Mouse (Mus musculus): ENCODE measurements around the gene Pld6.
"Not testable (repeated sequence)": the region's sequence is repeated elsewhere in the genome, so short reads cannot be mapped to it uniquely, and the experiment has no call there.

Gene Pld6

DNA sequence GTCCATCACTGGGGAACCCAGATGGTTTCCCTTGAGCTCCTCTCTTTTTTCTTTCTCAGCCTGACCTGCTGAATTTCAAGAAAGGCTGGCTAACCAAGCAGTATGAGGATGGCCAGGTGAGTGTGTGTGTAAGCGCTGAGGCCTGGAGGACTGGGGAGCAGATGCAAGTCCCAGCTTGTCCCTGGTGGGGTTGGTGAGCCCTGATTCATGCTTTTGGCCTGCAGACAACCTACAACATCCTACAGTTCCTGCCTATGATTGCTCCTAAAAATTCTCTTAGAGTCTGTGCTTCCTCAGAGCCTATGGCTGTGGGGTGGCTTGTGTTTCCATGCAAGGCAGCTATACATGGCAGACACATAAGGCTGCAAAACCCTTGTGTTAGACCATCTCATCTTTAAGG, 43.7 kb downstream of the Pld6 start:
- DNase-seq, result no peak

DNA sequence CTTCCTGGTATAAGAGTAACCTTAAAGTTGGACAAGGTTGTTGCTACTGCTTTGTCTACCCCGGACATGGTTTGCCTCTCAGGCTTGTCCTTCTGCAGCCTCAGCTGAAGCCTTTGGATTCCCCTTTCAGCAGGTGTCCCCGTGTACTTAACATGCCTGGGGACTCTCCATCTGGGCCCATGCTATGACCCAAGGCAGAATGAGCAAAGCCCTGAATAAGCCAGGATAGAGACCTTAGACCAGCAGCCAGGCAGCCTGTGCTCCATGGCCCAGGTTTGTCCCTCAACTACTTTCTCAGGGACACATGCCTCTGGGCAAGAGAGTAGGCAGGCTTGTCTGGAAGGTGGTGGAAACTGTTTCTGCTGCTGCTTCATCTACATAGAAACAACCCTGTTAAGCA, 44.1 kb downstream of the Pld6 start:
- no peak for DNase-seq

DNA sequence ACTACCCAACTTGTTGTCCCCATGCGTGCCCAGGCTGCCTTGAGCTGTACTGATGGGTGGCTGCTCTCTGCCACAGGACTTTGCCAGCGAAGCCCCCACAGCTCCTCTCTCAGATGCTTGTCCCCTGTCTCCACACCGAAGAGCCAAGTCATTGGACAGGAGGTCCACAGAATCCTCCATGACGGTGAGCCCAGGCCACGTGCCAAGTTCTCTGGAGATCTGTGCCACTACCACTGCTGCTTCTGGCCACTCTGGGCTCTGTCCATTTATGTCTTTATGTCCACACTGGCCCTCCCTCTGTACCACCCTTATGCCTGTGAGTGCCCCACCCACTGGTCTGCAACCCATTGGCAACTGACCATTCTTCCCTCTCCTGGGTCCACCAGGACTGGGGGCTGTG, 45.5 kb downstream of the Pld6 start:
- DNase-seq, result no peak

DNA sequence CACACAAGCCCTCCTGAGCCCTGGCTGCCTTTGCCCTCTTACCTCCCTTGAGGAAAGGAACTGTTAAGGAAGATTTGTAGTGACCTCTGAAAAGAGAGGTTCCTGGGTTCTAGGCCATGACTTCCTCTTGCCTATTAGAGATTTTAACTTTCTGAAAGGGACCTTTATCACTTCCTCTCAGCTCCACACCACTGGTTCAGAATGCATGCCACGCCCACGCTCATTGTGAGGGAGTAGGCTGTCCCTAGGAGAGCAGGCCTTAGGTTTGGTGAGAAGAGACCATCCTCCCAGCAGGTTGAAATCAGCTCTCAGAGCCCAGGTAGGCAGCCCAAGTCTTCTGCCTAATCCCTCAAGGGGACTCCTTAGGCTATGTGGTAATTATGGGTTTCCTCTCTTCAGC, 47.4 kb downstream of the Pld6 start:
- no peak for DNase-seq

DNA sequence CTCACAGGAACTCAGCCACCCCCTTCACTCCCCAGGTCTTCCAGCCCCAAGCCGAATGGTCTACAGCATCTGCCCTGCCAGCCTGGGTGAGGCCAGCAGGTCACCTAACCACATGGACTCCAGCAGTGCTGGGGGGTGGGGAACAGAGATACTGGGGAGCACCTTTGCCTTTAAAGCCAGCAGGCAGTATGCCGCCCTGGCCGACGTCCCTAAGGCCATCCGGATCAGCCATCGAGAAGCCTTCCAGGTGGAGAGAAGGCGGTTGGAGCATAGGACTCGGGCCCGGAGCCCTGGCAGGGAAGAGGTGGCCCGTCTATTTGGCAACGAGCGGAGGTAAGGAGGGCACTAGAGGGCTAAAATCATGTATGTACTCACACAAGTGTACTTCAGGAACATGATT, 50.2 kb downstream of the Pld6 start:
- DNase-seq, result no peak

DNA sequence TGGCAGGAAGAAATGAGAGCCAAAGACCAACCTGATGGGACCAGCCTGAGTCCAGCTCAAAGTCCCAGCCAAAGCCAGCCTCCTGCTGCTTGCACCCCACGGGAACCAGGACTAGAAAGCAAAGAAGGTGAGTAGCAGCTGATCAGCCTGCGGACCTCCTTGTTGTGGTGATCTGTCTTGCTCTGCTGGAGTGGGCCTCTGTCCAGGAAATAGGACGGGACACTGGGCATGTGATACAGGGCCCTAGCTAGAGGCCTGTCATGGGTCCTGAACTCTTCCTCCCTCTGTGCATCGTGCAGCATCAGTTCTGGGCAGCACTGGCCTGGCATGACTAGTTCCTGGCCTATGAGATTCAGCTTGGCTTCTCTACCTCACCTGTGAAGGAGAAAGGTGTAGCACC, 51.5 kb downstream of the Pld6 start:
- not testable (repeated sequence) for DNase-seq

DNA sequence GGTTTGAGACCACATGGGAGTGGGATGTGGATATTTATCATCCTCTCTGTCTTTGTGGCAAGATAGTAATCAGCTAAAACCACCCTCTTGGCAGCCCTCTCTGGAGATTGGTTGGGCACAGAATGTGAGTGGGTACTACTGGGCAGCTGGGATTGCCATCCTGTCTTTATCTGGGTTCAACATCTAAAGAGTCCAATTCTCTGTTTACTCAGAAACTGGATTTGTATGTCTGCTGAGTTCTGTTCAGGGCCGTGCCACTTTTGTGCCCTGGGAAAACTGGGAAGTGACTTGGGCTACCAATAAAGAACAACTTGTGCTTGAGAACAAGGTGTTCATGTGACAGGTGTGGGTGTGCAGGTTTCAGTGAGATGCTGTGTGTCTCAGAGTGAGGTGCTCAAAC, 53.1 kb downstream of the Pld6 start:
- DNase-seq, result no peak

Data from kidney, postnatal 4 days (tissue).